Mouse (Mus musculus): ENCODE results near the gene Gss.

The Gss gene

GRCm38 (mm10) chr2:155573996-155574395 lies 18.6 kb downstream of the Gss start:
- no peak for DNase-seq (ENCODE audit: low read depth)

DNA sequence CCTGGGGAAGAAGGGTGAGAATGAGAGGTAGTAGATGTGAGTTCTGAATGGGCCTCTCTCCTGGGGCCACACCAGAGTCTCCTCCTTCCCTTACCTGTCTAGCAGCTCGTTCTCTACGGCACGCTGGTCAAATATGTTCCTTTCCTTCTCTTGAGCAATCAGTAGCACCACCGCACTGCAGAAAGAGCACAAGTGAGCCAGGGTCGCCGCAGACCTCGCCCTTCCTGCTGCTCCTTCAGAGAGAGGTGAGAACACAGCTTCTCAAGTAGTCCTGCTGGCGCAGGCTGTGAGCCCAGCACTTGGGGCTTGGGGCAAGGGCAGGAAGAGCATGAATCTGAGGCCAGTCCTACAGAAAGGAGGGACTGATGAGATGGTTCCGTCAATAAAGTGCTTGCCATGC lies 19.6 kb downstream of the Gss start:
- DNase-seq (ENCODE audit: low read depth): no peak

GRCm38 (mm10) chr2:155569223-155569807 lies 23.3 kb downstream of the Gss start:
- DNase-seq (ENCODE audit: low read depth): no peak

- no peak for DNase-seq (ENCODE audit: low read depth)
Measured at GRCm38 (mm10) chr2:155567751-155568150, 24.9 kb downstream of the Gss start.

- no peak for DNase-seq (ENCODE audit: low read depth)
Measured at GRCm38 (mm10) chr2:155562934-155563333, 29.7 kb downstream of the Gss start.

DNA sequence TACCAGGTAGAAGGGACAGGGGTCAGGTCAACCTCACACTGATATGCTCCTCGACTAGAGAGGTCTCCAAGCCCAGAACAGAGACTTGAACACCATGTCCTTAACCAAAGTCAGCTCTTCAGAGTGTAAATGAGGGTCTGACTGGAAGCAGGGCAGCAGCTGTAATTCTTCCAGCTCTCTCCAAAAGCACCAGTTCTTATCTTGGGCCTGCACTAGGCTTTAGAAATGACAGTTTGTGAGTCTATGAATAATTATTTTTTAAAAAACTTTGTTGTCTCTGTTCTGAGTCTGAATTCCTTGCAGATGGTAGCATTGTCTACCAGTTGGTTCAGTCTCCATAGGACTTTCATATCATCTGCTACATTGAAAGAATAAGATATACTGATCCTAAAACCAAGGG lies 30.4 kb downstream of the Gss start:
- no peak for DNase-seq (ENCODE audit: low read depth)

GRCm38 (mm10) chr2:155554426-155554985 lies 38.1 kb downstream of the Gss start:
- peak; percentile 66 for DNase-seq (ENCODE audit: low read depth)

- DNase-seq (ENCODE audit: low read depth): peak; percentile 73
Measured at GRCm38 (mm10) chr2:155552949-155553354, 39.7 kb downstream of the Gss start.

DNA sequence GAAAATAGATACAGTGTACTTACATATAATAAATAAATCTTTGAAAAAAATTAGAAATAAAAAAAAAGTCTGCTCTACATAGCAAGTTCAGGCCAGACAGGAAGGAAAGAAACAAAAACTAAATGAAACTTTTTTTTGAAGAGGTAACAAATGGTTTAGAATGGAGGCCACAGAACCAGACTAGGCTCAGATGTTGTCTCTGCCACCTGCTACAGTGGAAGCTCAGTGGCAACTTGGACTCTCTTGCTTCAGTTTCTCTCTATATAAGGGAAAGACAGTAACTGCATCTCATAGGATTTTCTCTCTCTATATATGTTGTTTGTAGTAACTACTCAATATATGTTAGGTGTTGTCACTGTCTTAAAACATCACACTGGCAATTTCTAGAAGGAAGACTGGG lies 40.3 kb downstream of the Gss start:
- DNase-seq (ENCODE audit: low read depth): no peak

GRCm38 (mm10) chr2:155546955-155547354 lies 45.7 kb downstream of the Gss start:
- DNase-seq (ENCODE audit: low read depth): no peak

DNA sequence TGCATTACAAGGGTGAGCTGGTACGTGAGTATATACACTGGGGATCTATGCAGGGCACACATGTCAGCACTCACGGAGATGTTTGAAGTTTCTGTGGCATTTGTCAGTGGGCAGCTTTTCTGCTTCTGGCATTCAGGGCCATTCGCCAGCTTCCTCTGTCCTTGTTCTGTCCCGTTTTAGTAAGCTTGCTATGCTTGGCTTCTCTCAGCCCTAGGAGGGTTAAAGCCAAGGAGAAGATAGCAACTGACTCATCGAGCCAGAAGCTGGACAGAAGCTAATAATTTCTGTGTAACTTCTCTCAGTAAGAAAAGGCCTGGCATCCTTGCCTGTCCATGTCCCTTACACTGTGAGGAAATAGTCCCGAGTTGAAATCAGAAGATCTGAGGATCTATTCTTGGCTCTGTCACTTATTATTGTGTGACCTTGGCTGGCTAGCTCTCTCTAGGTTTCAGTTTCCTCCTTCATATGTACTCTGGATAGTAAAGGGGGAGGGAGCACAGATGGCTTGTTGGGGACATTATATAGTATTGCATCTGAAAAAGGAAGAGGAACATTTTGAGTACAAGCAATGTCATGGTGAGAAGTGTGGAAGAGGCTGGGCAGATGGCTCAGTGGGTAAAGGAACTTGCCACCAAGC lies 51.7 kb downstream of the Gss start:
- DNase-seq (ENCODE audit: low read depth): no peak

DNA sequence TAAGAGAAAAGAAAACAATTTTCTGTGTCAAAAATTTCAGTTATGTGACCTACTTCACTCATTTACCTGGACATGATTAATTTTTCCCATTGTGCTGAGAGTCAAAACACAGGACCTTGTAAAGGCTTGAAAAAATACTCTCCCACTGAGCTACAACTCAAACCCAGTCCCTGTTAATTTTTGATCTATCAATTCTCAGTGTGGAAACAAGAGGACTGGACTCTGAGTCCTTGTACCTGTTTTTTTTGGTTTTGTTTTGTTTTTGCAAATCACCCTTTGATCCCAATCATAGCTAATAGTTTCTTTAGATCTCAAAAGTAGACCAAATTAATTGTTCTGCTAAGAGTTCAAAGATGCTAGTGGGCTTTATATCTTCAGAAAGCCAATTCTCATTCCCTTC lies 52.9 kb downstream of the Gss start:
- DNase-seq (ENCODE audit: low read depth): no peak

- DNase-seq (ENCODE audit: low read depth): peak; percentile 51
Measured at GRCm38 (mm10) chr2:155538463-155539057, 54.0 kb downstream of the Gss start.

- DNase-seq (ENCODE audit: low read depth): peak; percentile 72
Measured at GRCm38 (mm10) chr2:155537761-155538462, 54.7 kb downstream of the Gss start.

GRCm38 (mm10) chr2:155536292-155536691 lies 56.3 kb downstream of the Gss start:
- no peak for DNase-seq (ENCODE audit: low read depth)

DNA sequence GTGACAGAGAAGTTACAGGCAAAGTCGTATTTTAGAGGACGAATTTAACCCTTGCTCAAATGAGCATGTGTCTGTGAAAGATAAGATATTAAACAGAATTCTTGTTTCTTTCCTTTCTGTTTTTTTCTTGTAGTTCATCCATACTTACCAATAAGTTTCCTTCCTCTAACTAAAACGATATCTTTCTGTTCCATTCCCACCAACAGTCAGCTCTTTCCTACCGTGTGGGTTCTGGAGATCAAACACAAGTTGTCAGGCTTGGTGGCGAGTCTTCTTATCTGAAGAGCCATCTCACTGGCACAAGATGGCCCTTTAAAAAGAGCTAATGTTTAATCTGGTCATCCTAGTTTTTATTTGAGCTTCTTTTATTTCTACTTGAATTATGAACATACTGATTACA lies 65.2 kb downstream of the Gss start:
- no peak for DNase-seq (ENCODE audit: low read depth)

GRCm38 (mm10) chr2:155524378-155524777 lies 68.2 kb downstream of the Gss start:
- no peak for DNase-seq (ENCODE audit: low read depth)

GRCm38 (mm10) chr2:155523706-155524105 lies 68.9 kb downstream of the Gss start:
- no peak for DNase-seq (ENCODE audit: low read depth)

GRCm38 (mm10) chr2:155518531-155519270 lies 73.9 kb downstream of the Gss start:
- peak; percentile 64 for DNase-seq (ENCODE audit: low read depth)

DNA sequence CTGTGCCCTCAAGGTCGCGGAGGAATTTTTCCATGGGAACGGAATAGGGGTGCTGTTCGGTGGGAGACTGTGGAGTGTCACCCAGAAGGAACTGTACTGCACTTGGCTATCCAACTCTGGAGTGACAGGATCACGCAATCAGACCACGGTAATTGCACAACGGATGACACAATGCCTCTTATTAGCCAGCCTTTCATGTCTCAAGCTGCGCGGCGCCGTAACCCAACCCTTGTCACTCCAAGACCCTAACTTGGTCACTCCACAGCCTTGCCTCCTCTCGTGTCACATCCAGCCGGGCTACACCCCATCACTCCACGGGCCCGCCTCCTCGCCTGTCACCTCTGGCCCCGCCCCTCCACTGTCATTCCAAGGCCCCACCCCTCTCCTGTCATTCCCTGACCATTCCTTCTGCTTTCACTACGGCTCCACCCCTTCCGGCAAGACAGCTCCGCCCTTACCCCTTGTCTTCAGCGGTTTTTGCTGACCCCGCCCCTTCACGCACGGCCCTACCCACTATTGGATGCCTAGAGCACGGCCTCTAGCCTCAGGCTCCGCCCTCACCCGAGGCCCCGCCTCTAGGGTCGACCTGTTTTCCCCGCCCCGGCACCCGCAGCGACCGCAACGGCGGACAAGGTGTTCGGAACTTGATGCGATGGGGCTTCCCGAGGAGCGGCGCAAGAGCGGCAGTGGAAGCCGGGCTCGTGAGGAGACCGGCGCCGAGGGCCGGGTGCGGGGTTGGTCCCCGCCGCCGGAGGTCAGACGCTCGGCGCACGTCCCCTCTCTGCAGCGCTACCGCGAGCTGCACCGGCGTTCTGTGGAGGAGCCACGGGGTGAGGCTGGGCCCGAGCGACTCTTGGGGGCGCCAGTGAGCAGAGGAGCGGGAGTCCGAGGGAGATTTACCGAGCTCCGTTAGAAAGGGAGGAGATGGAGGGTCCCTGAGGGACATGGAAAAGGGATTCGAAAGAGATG lies 74.9 kb downstream of the Gss start, which contains the start of the genes Acss2 and Ggt7:
Gene Acss2 (plus strand): TSS at position 494 of the 969 bp plus-strand sequence.
Gene Ggt7 (minus strand): TSS at position 783 of the 969 bp plus-strand sequence.
- DNase-seq (ENCODE audit: low read depth): peak; percentile 99

GRCm38 (mm10) chr2:155515941-155516340 lies 76.7 kb downstream of the Gss start:
- DNase-seq (ENCODE audit: low read depth): peak; percentile 83
